Mouse (Mus musculus): ENCODE results near the gene Eml2. TPM values are rescaled to one million over a fixed set of nuclear protein-coding genes. Genes with fewer than 3 reads are reported as not detected.
"Not testable (repeated sequence)": the region's sequence is repeated elsewhere in the genome, so short reads cannot be mapped to it uniquely, and the experiment has no call there.

Eml2 gene
- polyA plus RNA-seq, 1 experiment from 2014 or later, result 18.9 TPM

DNA sequence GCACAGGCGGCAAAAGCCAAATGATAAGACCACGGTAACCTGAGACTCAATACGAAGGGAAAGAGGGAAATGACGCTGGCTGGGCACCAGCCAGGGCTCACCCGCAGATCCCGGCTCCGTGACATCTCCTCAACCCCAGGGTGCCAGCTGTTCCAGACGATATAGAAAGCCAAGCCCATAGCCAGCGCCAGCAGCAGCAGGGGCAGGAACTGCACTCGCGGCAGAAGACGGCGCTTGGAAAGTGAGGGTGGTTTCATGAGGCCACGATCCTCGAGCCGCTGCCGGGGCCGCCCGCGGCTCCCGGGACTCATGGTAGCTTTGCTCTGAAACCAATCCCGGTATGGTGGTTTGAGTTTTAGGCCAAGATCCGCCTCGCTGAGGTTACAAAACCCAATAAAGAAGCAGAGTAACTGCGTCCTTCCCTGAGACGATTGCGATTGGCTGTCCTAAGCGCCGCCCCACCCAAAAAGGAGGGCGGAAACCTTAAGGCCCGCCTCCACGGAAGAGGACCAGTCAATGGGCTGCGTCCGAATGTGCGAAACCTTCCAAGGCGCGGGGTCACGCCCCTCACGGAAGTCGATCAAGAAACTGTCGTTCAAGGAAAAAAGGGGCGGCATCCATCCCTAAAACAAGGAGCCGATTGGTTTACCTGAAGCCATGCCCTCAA lies 27.2 kb upstream of the Eml2 start, which contains the start of gene Qpctl:
Gene Qpctl, minus strand, starts transcription at position 417 of the 667 bp plus-strand sequence.
- Histone ChIP-seq H3K36me3 (peaks cover 27% of the 10 kb centered on the region), H3K4me3 (peak within 1 kb of the TSS; percentile 68), H3K4me1 (replicated peaks) (peaks cover 19% of the 10 kb centered on the region), H3K27ac (peak within 1 kb of the TSS; percentile 78), H3K27me3 (no peaks in the 10 kb centered on the region), H3K4me2 (peak within 1 kb of the TSS; percentile 90), H3K9me3 (replicated peaks) (no peaks in the 10 kb centered on the region), H3K9ac (peak within 1 kb of the TSS; percentile 74)
- peak; percentile 96 for ATAC-seq (replicated peaks; ENCODE audit: insufficient number of reproducible peaks, insufficient read depth, low FRiP score, low read depth)
- under 1% methylated on average over 43 of the region's 43 CpGs for WGBS

DNA sequence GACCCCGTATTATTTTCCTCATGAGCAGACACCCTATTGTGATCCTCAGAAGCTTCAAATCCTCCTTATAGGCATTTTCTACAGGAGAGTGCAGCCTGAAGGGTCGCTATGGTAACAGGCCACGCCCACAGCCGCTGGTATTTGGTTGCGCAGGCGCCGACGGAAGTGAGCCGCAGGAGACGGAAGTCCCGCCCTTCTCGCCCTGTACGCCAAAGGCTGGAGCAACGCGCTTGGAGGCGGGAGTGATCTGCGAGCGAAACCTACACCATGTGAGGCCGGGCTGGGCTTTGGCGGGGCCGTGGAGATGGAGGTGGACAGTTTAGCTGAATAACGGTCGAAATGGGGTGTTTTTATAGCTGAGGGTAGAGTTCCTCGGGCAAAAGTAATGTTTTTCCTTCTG lies 26.6 kb upstream of the Eml2 start, which contains the start of gene Snrpd2:
Gene Snrpd2, plus strand, starts transcription at position 97 of the 400 bp plus-strand sequence.
- Histone ChIP-seq H3K4me2 (peak within 1 kb of the TSS; percentile 90), H3K27ac (peak within 1 kb of the TSS; percentile 78), H3K4me3 (peak within 1 kb of the TSS; percentile 68), H3K36me3 (peaks cover 29% of the 10 kb centered on the region), H3K9me3 (replicated peaks) (no peaks in the 10 kb centered on the region), H3K9ac (peak within 1 kb of the TSS; percentile 74), H3K27me3 (no peaks in the 10 kb centered on the region), H3K4me1 (replicated peaks) (peaks cover 19% of the 10 kb centered on the region)
- ATAC-seq (replicated peaks; ENCODE audit: insufficient number of reproducible peaks, insufficient read depth, low FRiP score, low read depth), result peak; percentile 90
- WGBS, result under 1% methylated on average over 24 of the region's 24 CpGs

DNA sequence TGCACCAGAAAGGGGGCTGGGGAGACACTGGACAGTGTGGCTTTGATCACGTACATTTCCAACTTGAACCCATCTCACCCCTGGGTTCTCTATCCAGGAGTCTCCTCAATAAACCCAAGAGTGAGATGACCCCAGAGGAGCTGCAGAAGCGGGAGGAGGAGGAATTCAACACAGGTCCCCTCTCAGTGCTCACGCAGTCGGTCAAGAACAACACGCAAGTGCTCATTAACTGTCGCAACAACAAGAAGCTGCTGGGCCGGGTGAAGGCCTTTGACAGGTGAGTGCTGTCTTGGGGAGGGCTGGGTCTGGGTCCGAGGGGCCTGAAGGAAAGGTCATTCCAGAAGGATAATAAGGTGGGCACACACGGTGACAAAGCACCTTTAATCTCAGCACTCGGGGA lies 25.1 kb upstream of the Eml2 start:
- peaks cover 29% of the 10 kb centered on the region for H3K36me3 ChIP-seq
- H3K27me3 ChIP-seq; H3K27ac ChIP-seq; H3K4me3 ChIP-seq; H3K9ac ChIP-seq; H3K9me3 ChIP-seq (replicated peaks); ATAC-seq (replicated peaks; ENCODE audit: insufficient number of reproducible peaks, insufficient read depth, low FRiP score, low read depth); H3K4me2 ChIP-seq: not testable (repeated sequence)
- H3K4me1 ChIP-seq (replicated peaks), result peaks cover 19% of the 10 kb centered on the region
- 85% methylated on average over 10 of the region's 10 CpGs for WGBS

DNA sequence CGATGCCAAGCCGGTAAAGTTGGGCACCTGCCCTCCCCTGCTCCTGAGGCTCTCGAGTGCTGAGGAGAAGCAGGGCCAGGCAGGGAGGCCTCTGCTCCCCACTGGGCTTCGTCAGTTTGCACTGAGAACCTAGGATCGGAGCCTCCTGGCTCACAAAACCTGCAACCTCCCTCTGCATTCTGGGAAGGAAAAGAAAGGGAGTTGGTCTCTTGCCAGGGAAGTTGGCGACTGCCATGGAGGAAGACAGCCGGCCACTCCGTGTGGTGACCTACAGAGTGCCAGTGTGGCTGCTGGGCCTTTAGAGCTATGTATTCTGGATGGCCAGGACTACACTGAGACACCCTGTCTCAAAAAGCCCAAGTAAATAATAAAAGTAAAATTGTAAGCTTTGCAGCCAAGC lies 21.4 kb upstream of the Eml2 start:
- H3K4me1 ChIP-seq (replicated peaks), result peaks cover 24% of the 10 kb centered on the region
- H3K36me3 ChIP-seq, result peaks cover 33% of the 10 kb centered on the region
- H3K4me3 ChIP-seq, result no peak overlapping the region
- no peak overlapping the region for H3K9ac ChIP-seq
- H3K27ac ChIP-seq, result no peak overlapping the region
- H3K4me2 ChIP-seq, result no peak overlapping the region
- 77% methylated on average over 8 of the region's 8 CpGs for WGBS
- no peak for ATAC-seq (replicated peaks; ENCODE audit: insufficient number of reproducible peaks, insufficient read depth, low FRiP score, low read depth)
- H3K27me3 ChIP-seq, result peaks cover 13% of the 10 kb centered on the region
- no peaks in the 10 kb centered on the region for H3K9me3 ChIP-seq (replicated peaks)

DNA sequence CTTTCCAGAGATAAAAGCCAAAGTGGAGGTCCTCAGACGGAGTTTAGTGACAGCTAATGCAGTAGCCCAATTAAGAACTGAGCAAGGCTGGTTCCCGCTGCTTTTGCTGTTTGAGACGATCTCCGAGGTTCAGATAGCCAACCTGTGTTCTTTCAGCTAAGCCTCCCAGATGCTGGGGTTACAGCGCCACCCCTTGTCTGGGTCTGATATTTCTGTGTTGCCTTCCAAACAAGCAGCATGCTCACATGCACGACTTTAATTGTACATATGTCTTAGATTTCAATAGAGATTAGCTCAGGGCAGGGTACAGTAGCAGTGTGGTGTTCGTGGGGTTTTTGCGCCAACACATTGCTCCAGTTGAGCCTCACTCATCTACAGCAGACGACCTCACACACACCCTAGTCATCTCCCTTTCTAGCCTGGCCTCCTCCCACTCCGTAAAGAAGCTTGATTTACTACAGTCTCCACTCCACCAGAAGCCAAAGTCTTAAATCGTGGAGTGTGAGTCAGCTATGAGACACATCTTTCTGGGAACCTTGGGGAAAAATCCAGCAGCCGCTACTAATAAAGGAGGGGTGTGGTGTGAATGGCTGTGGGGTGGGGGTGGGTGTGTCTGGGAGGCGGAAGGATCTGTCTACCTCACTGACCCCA lies 20.3 kb upstream of the Eml2 start:
- ATAC-seq (replicated peaks; ENCODE audit: insufficient number of reproducible peaks, insufficient read depth, low FRiP score, low read depth), result no peak
- no peak overlapping the region for H3K27ac ChIP-seq
- H3K27me3 ChIP-seq, result peaks cover 14% of the 10 kb centered on the region
- no peak overlapping the region for H3K4me2 ChIP-seq
- H3K9ac ChIP-seq, result no peak overlapping the region
- H3K4me1 ChIP-seq (replicated peaks), result peaks cover 27% of the 10 kb centered on the region
- H3K9me3 ChIP-seq (replicated peaks), result no peaks in the 10 kb centered on the region
- no peak overlapping the region for H3K4me3 ChIP-seq
- 53% methylated on average over 13 of the region's 13 CpGs for WGBS
- peaks cover 33% of the 10 kb centered on the region for H3K36me3 ChIP-seq

DNA sequence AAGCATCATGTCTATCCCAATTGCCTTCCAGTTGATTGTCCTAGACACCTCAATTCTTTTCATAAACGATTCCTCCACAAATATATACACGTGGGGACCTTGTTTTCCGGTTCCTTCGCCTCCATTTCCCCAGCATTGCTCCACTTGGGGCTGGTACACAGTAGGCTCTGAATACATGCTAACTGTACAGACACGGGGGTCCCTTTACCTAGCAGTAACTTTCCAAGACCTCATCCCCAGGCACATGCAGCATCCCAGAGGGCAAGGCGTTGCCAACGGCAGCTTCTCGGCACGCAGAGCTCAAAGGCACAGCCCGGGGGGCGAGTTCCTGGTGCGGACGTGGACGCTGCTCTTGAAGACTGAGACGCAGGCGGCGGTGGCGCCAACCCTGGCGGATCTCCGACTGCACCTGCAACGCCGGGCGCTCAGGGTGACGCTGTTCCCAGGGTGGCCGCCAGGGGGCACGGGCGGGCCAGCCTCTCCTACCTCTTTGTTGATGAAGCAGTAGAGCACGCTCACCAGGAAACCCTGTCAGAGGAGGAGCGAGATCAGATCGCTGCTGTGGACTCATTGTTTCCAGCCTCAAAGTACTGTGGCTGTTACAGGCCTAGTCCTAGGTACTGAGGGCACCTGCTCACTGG lies 18.9 kb upstream of the Eml2 start:
- H3K36me3 ChIP-seq, result peaks cover 29% of the 10 kb centered on the region
- H3K4me1 ChIP-seq (replicated peaks), result peaks cover 24% of the 10 kb centered on the region
- no peaks in the 10 kb centered on the region for H3K9me3 ChIP-seq (replicated peaks)
- H3K4me2 ChIP-seq, result peak overlapping the region; percentile 56
- H3K27me3 ChIP-seq, result peaks cover 14% of the 10 kb centered on the region
- H3K4me3 ChIP-seq, result no peak overlapping the region; the same call in 1 of the 2 replicates
- H3K27ac ChIP-seq, result peak overlapping the region; percentile 57
- WGBS, result 5% methylated on average over 30 of the region's 30 CpGs
- ATAC-seq (replicated peaks; ENCODE audit: insufficient number of reproducible peaks, insufficient read depth, low FRiP score, low read depth), result peak; percentile 73
- peak overlapping the region; percentile 52; the same call in 1 of the 2 replicates for H3K9ac ChIP-seq

DNA sequence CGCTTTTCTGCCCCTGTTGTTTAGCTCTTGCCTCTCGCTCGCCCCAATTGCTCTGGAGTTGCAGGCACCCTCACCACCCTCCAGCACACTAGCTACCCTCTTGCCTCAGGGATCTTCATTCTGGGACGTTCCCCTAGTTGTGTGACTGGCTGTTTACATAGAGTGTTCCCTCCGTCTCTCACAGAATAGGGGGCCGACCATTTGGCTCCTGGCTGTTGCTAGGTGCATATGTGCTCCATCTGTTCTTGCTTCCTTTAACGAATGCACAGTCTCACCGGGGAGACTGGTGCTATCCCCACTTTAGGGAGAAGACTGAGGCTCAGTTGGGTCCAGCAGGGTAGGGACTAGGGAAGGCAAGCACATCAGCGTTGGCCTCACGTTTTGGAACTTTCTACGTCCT lies 17.6 kb upstream of the Eml2 start:
- Histone ChIP-seq H3K36me3 (peaks cover 20% of the 10 kb centered on the region; the same call in 1 of the 2 replicates), H3K4me1 (replicated peaks) (peaks cover 28% of the 10 kb centered on the region), H3K9ac (no peak overlapping the region), H3K9me3 (replicated peaks) (no peaks in the 10 kb centered on the region), H3K4me3 (no peak overlapping the region), H3K27ac (no peak overlapping the region), H3K27me3 (peaks cover 14% of the 10 kb centered on the region), H3K4me2 (no peak overlapping the region)
- 69% methylated on average over 11 of the region's 11 CpGs for WGBS
- no peak for ATAC-seq (replicated peaks; ENCODE audit: insufficient number of reproducible peaks, insufficient read depth, low FRiP score, low read depth)

DNA sequence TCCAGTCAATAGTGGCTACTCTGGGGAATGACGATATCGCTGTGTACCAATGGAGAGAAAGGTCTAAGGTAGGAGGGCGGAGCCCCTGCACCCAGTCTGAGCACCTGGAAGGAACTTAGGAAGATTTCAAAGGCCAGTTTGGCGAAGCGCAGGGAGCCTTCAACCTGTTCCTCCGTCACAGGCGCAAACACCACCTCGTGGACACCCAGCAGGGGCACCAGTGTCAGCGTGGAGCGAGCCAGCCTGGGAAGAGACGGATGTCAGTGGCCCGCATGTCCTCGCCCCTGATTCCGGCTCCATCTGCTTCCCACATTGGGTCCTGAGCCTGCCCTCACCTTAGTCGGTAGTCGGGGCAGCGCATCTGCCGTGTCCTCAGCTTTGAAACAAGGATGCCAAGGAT lies 16.8 kb upstream of the Eml2 start:
- H3K9me3 ChIP-seq (replicated peaks), result no peaks in the 10 kb centered on the region
- H3K27ac ChIP-seq, result no peak overlapping the region
- H3K4me2 ChIP-seq, result no peak overlapping the region
- H3K36me3 ChIP-seq, result peaks cover 13% of the 10 kb centered on the region; the same call in 1 of the 2 replicates
- no peak for ATAC-seq (replicated peaks; ENCODE audit: insufficient number of reproducible peaks, insufficient read depth, low FRiP score, low read depth)
- H3K9ac ChIP-seq, result 0 out of 2 replicates have a peak overlapping the region, but pooled peaks have one; percentile 35
- H3K4me3 ChIP-seq, result no peak overlapping the region
- H3K27me3 ChIP-seq, result peaks cover 14% of the 10 kb centered on the region
- H3K4me1 ChIP-seq (replicated peaks), result peaks cover 36% of the 10 kb centered on the region
- WGBS, result 18% methylated on average over 18 of the region's 18 CpGs

DNA sequence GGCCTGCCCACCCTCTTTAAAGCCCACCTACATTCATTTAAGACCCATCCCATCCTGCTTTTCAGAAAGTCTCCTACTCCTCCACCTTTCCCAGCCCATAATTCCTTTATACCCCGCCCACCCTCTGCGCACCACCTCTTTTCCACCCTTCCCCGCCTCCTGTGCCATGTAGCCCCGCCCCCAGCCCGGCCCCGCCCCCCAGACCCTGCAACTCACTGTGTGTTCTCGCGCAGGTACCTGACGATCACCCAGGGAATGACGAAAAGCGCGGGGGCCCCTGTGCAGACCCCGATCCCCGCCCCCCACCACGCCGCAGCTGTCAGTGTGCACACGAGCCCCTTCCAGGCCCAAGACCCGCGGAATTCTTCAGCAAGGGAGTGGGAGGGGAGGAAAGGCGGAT lies 16.1 kb upstream of the Eml2 start:
- no peak for ATAC-seq (replicated peaks; ENCODE audit: insufficient number of reproducible peaks, insufficient read depth, low FRiP score, low read depth)
- Histone ChIP-seq H3K4me3 (peak overlapping the region; percentile 34), H3K9ac (peak overlapping the region; percentile 35; the same call in 1 of the 2 replicates), H3K27ac (no peak overlapping the region), H3K4me1 (replicated peaks) (peaks cover 43% of the 10 kb centered on the region), H3K27me3 (peaks cover 17% of the 10 kb centered on the region), H3K4me2 (peak overlapping the region; percentile 70), H3K9me3 (replicated peaks) (no peaks in the 10 kb centered on the region), H3K36me3 (peaks cover 13% of the 10 kb centered on the region; the same call in 1 of the 2 replicates)
- 2% methylated on average over 20 of the region's 20 CpGs for WGBS

DNA sequence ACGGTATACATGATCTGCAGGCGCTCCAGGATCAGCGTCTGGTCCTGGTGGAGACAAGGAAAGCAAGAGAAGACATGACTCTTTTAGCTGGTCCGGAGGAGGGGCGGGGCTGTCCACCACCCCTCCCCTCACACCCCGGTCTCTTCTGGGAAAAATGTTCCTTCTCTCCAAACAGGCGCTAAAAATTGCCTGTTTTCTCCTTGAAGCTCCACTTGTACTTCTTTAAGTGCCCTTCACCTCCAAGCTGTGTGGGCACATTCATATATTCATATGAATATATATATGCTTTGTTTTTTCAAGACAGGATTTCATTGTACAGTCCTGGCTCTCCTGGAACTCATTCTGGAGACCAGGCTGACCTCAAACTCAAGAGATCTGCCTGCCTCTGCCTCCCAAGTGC lies 13.3 kb upstream of the Eml2 start:
- H3K9ac ChIP-seq, result no peak overlapping the region
- no peak overlapping the region for H3K4me3 ChIP-seq
- no peaks in the 10 kb centered on the region for H3K9me3 ChIP-seq (replicated peaks)
- WGBS, result 79% methylated on average over 7 of the region's 7 CpGs
- no peak overlapping the region for H3K4me2 ChIP-seq
- peaks cover 9% of the 10 kb centered on the region; the same call in 1 of the 2 replicates for H3K36me3 ChIP-seq
- ATAC-seq (replicated peaks; ENCODE audit: insufficient number of reproducible peaks, insufficient read depth, low FRiP score, low read depth), result no peak
- H3K27ac ChIP-seq, result no peak overlapping the region
- peaks cover 17% of the 10 kb centered on the region for H3K27me3 ChIP-seq
- peaks cover 44% of the 10 kb centered on the region for H3K4me1 ChIP-seq (replicated peaks)

DNA sequence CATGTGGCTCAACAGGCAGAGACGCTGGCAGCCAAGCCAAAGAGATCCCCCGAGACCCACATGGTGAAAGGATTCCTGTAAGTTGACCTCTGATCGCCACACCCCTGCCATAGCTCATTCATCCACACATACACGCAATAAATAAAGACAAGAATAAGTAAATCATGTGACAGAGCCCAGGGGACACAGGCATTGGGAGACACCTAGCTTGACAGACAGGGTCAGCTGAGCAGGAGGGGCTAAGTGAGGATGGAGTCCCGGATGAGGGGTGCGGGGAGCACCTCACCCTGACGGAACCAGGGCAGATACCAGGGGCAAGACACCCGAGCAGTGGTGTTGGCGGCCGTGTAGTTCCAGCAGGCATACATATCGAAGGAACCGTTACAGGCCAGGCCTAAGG lies 12.5 kb upstream of the Eml2 start:
- no peak for ATAC-seq (replicated peaks; ENCODE audit: insufficient number of reproducible peaks, insufficient read depth, low FRiP score, low read depth)
- H3K27me3 ChIP-seq, result peaks cover 12% of the 10 kb centered on the region
- peaks cover 50% of the 10 kb centered on the region for H3K4me1 ChIP-seq (replicated peaks)
- H3K4me2 ChIP-seq, result peak overlapping the region; percentile 65
- H3K4me3 ChIP-seq, result peak overlapping the region; percentile 47; the same call in 1 of the 2 replicates
- no peaks in the 10 kb centered on the region for H3K9me3 ChIP-seq (replicated peaks)
- no peak overlapping the region for H3K9ac ChIP-seq
- H3K27ac ChIP-seq, result no peak overlapping the region
- 36% methylated on average over 12 of the region's 12 CpGs for WGBS
- H3K36me3 ChIP-seq, result peaks cover 9% of the 10 kb centered on the region; the same call in 1 of the 2 replicates

Data from heart, embryonic 15.5 days (tissue).